Mouse (Mus musculus) heart, postnatal 0 days (tissue): ENCODE results near the gene Stard8.

Source experiments
- CTCF ChIP-seq: IDR thresholded peaks from 2 replicates; pipeline ENCODE4 v1.5.1; 2016; ENCODE audit warnings: antibody characterized with exemption, control low read depth, low read depth
- EP300 ChIP-seq: IDR thresholded peaks from 2 replicates; pipeline ENCODE4 v1.6.1; 2016; ENCODE audit warnings: antibody characterized with exemption, low read depth

DNA sequence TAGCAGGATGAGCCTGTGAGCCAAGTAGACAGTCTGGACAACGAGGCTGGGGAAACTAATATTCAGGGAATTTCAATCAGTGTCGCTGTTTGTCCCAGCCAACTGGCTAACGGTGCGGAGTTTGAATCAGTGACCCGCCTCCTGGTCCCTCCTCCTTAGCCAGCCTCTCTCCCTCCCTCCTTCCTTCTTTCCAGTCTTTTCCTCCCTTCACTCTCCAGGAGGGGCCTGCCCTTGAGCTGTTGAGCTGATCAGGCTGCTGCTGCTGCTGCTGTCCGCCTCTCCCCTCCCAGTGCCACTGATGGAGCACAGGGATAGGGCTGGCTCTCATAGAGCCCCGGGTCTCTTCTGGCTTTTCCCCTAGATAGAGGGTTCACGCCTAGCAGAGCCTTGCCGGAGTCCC lies at the start of gene Stard8:
- TF ChIP-seq CTCF, result no peak
- TF ChIP-seq EP300, result no peak
